Mouse (Mus musculus) left cerebral cortex, adult 9 months (tissue): Measurements from ENCODE around the gene Pln.

Source experiments
- DNase-seq, 2 experiments: peaks; one replicate each; pipeline ENCODE4 v3.0.0; 2022; ENCODE audit warnings: low spot score in 2 of 2

Pln gene

DNA sequence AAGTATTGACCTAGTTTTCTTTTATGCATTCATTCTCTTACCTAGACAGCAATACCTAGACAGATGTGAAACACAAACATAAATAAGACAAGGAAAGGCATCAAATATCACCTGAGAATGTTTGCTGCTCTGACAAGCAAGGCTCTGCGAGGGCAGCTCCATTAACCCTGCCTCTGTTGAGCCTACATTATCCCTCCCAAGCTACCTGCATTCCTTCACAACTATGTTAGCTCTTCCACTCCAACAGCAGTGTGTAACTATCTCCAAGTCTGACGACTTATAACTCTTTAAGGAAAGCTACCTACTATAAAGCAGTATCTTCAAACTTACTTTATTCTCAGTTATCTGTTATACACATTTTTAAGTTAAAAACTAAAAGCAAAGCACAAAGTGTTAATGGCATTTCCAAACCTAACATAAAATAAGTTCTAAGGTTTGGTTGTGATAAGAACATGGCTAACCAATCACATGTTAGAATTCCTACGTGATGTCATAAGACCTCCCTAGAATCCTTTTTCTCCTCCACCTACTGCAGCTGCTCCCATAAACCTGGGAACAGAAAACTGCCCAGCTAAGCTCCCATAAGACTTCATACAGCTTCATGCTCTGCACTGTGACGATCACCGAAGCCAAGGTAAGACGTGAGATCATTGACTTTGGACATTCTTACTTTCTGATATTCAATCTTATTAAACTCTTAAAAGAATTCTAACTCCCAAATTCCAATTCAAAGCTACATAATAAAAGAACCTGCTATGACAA is at the start of gene Pln:
TSS of gene Pln (plus strand) at position 506 of the 762 bp plus-strand sequence.
- no peak for DNase-seq

DNA sequence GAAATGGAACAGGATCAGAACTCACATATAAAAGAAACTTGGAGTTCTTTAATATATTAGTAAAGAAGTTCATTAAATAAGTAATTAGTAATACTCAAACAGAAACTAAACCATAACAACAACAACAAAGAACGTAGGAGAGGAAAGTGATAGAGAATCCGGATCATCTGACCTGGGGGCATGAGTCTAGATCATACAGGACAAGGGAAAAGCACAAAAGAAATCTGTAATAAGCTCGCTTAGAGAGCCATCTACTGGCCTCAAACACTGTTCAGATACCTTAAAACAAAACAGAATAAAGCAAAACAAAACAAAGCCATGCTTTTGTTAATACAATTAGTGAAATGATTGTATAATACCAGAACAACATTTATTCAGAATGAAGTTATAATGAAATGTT is 31.6 kb upstream of the Pln start:
- peak in 1 of 2 experiments; percentile 21 for DNase-seq

DNA sequence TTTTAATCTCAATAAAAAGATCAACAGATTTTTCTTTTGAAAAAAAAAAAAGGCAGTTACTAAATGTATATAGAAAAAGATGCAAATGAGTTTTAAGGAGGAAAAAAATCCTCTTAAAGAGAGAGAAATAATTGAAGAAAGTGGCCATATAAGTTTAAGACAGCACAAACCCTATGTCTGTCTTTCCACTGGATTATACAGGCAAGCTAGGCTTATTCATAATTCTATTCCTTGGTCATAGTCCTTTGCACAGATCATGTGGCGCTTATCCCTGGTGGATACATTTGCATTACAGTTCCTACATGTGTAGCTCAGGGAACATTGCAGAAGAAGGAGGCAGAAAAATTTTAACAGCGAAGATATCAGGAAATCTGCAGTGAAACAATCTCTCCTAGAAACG is 30.8 kb upstream of the Pln start:
- no peak for DNase-seq

DNA sequence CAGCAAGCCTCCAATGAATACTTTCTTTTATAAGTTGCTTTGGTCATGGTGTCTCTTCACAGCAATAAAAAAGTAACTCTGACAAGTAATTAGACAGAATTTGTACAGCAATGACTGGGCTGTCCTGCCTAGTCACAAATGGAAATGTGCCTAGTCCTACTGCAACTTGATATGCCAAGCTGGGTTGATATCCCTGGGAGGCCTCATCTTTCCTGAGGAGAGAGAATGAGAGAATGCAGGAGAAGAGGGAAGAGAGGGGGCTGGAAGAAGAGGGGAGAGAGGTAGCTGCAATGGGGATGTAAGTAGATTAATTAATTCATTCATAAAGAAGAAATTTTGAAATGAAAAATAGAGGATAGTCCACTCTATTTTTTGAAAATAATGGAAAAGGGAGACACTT is 14.1 kb upstream of the Pln start:
- DNase-seq: no peak

DNA sequence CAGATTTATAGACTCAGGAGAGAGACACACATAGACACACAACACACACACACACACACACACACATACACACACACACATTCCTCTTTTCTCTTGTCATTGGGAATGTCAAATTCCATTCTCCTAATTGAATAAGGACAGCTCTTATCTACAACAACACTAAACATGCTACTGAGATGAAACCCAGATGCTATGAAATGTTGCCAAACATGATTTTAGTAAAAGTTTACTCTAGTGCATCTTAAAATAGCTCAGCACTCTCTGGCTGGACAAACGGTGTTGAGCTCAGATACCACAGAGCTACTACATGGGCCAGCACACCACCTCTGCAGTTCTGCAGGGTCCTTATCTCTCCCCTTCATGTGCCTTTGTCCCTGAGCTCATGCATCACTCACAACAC is 12.8 kb upstream of the Pln start:
- no peak for DNase-seq

DNA sequence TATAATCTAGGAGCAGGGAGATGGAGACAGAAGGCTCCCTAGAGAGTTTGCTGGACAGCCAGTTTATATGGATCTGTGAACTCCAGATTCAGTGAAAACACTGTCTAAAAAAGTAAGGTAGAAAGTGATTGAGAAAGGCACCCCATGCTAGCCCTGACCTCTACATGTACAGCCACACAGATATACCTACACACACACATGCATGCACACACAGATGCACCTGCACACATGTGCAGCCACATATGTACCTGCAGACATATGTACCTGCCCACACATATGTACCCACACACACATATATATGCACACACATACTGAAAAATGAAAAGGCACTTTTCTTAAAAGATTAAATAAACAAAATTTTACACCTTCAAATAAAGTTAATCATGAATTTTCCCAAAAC is 11.1 kb upstream of the Pln start:
- no peak for DNase-seq

DNA sequence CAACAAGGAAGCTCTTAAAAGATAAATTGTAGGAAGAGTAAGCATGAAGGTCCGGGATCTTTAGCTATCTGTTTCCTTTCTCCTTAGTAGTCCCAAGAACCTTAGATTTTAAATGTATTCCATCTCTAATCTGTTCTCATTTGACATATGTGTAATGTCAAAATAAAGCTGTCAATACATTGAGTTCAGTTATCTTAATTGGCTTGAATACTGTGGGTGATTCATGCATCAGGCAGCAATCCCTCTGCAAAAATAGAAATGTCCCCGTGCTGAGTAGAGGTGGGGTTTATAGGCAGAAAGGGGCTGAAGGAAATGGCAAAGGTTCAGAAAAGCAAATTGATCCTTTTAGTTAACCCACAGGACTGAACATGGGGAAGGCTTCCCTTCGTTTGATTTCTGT is 8.2 kb upstream of the Pln start:
- no peak for DNase-seq

DNA sequence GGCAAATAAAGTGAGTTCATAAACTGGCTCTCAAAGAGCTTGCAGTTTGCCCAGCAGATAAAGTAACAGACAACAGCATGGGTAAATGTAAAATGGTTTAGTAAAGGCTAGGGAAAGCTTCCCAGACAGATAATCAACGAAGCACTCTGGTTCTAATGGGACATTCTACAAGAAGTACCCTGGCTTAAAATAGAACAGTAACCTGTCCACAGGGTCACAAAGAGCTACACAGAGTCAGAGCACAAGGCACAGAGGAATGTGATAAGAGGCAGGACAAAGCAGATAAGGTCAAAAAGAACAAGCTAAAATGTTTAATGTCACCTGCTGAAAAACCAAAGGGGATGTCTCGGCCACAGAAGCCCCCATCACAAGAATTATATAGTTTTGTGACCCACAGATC is 4.7 kb upstream of the Pln start:
- DNase-seq: no peak

DNA sequence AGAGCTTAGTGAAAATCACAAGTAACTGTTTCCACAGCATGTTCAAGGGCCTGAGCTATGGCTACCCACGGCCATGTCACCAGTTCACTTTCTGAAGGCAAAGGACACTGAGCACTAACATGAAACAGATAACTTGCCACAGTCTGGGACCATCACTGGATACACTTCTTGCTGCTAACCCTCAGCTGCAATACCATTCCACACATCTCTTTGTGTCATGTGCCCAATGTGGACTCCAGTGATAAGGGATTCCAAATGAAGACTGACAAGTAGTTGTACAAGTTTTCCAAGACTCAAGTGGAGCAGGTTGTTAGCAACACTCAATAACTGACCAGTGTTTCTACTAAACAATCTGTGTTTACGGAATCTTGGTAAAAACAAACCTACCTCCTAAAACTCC is 2.2 kb upstream of the Pln start:
- no peak for DNase-seq

DNA sequence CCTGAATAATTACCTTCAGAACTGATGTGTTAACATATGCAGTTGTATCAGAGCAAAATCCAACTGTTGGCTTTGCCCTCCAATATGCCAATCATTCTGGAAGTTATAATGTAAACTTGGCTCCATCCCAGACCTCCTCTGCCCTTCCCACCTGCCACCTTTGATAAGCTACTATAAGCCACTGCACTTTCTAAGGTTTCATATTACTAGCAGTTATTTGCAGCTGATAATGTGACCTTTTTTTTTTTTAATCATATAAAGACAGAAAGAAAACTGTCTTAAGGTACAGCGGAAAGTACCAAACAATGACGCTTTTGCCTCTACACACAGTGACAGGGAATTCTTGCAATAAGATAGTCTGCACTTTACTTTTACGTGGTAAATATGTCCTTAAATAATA is 1.5 kb upstream of the Pln start:
- no peak for DNase-seq

DNA sequence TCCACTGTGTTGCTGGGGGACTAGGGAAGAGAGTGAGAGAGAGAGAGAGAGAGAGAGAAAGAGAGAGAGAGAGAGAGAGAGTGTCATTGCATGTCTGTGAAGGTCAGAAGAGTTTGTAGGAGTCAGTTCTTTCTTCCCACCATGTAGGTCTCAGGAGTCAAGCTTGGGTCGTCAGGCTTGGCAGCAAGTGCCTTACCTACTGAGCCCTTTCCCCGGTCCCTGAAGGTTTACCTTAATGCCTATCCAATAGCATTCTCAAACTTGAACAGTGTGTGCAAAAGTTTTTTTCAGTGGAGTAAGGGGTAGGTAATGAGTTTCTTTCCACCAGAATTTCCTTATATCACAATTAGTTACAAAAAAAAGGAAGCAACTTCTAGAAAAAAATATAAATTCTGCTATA is 1.6 kb downstream of the Pln start:
- DNase-seq: no peak

DNA sequence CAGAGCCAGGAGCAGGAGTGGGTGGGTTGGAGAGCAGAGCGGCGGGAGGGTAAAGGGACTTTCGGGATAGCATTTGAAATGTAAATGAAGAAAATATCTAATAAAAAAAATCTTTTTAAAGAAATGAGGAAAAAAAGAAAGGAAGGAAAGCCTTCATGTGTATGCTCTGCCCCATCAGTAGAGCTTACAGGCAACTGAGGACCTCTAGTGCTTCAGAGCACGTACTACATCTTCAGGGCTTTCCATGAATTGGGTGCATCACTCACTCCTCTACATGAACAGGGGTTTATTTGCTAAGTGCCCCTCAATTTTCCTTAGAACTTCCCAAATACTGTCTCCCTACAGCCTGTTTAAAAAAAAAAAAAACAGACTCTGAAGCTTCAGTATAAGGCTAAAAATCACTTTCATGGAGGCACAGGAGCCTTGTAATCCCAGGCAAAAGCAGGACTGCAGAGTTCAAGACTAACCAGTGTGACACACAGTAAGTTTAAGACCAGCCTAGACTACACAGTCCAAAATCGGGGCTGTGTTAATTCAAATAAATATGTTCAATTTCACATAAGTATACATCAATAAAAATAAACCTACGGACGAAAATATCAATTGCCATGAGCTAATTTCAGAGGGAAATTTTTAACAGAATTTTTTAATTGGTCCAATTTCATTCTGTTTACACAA is 4.0 kb downstream of the Pln start:
- peak in 1 of 2 experiments; percentile 20 for DNase-seq

DNA sequence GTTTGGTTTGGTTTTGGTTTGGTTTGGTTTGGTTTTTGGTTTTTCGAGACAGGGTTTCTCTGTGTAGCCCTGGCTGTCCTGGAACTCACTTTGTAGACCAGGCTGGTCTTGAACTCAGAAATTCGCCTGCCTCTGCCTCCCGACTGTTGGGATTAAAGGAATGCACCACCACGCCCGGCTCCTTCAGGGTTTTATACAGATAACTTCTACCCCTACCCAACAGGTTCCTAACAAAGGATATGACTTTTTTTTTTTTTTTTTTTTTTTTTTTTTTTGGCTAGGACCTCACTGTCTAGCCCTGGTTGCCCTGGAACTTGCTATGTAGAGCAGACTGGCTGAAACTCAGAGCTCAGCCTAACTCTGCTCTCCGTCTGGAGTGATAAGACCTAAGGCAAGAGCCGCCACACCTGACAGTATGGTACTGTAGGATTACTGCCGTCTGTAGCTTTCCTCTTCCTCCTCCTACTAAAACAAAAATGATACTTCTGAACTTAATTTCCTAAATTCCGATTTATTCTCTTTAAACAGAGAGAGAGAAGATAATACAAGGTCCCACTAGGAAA is 4.8 kb downstream of the Pln start:
- DNase-seq: no peak

DNA sequence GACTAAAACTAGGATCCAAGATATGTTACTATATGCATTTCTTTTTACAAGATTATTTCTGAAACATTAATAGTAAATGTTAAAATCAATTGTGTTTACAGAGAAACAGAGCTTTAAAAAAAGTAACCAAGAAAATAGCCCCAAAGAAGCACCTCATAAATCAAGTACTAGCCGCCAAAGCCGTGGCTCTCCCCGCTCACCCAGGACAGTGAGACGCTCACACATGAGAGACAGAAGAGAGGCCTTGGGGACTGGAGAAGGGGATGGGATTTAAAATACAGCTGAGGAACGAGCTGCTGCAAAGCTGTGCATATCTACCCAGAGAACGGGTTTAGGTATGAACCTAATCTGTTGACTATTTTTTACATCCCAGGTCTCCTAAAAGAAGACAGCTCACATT is 5.9 kb downstream of the Pln start:
- DNase-seq: no peak

DNA sequence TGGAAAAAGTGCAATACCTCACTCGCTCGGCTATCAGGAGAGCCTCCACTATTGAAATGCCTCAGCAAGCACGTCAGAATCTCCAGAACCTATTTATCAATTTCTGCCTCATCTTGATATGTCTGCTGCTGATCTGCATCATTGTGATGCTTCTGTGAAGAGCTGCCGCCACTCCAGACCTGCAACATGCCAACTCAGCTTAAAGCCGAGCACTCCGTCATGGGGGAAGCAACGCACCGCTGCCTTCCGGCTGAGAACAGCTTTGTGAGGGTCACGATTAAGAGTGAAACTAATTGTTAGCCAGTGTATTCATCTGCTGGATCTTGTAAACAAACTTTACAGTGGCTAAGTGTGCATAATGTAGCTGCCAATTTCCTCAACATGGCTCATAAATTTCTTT is 6.4 kb downstream of the Pln start:
- DNase-seq: no peak

DNA sequence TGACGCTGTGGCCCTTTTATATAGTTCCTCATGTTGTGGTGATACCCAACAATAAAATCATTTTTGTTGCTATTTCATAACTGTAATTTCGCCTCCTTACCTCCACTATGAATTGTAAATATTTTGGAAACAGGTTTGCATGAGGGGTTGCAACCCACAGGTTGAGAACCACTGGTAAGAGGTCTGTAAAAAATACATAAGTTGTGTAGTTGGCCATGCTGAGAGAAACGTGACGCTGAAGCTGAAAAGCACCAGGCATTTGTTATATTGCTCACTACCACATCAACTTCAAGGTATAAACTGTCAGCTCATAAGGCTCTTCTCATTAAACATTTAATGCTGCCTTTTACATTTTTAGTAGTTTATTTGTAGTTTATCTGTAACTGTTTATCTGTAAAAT is 8.0 kb downstream of the Pln start:
- no peak for DNase-seq

DNA sequence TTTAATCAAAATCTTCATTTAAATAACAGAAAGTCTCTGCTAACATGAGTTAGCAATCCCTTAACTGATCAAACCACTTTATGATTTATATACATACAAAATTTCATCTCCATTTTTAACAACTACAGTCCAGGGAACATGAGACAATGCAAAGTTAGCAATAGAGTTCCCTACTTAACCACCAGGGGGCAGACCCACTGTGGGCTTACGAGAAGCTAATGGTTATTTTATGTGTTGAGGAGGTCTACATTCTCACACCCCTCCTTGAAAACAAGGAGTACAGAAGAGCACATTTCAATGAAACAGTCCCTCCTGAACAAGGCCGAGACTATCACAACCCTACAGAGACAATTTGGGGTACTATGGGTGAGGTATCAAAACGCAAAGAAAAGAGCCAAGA is 9.0 kb downstream of the Pln start:
- DNase-seq: peak in 1 of 2 experiments; percentile 55

DNA sequence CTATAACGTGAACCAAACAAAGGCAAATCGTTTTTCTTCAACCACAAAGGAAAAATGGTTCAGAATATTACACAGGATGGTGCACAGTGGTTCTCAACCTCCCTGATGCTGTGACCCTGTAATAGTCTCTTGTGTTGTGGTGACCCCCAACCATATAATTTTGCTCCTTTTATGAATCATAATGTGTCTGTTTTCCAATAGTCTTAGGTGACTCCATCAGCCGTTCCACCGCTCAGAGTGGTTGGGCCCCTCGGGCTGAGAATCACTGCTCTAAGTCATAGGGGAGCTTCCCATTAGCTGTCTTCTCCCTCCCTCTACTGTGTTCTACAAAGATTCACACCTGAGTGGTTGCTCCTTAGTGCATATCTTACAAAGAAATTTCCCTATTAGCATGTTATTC is 9.4 kb downstream of the Pln start:
- DNase-seq: no peak

DNA sequence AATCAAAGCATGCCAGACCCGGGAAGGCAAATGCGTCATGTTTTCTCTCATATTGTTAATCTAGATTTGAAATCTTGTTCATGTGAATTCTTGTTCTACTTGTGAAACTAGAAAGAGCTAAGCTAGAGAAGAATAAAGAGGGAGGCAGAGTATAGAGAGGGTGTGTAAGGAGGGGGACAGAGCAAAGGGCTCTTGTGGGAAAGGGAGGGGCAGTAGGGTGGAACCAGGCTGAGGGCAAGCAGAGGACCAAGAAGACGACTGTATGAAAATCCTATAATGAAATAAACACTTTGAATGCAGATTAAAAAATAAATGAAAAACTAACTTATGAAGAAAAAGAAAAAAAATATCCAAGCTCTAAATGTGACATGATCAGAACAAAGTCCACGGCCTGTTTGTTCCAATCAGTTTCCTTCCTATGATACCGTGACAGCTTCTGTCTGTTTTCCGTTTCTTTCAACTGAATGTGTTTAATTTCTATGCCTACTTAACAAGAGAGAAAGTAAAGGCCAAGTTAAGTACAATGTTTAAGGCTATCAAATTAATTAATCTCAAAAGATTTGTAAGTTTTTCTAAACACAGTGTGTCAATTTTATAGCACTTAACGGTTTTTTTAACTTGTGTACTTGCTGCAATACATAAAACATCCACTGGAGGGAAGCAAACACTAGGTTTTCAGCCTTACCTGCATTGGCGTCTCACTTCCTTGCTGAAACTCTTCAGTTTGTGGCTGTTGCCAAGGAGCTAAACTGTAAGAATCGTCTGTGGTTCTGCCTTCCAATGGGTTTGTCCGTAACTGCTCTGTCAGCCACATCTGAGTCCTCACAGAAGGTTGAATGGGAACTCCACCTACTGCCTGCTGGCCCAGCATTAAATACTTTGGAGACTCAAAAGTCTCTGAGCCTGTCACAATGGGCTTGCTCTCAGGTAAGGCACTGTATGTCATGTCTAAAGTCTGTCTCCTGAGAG is 10.6 kb downstream of the Pln start:
- DNase-seq: peak; percentile 30 to 79

DNA sequence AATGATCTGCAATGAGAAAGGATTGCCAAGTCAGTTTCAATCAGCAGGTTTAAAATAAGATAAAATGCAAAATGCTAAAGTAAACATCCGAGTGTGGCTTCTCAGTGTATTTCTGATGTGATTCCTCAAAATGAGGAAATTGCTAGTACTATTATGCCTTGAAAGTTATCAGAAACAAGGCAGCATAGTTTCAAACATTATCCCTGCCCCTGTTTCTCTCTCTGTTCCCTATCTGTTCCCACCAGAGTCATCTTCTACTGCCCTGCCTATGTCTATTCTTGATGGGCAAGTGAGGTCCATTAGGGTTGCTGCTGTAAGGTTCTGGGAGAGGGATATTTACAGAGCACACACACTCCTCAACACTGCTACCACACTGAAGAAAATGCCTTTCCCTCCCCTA is 11.8 kb downstream of the Pln start:
- no peak for DNase-seq

DNA sequence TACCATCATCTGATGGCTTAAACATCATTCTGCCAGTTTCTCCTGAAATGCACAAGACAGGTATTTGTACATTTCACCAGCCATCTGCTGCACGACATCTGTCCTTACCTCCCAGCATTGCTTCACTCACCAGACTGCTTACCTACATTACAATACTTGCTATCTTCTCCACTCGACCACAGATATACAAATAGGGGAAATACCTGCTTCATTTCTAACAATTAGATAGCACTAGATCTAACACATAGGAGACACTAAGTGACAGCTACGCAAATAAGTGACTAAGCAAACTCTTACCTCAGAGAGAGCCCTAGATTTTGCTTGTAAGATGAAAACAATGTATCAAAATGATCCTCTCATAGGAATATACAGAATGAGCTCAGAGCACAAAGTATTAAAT is 16.2 kb downstream of the Pln start:
- DNase-seq: no peak

DNA sequence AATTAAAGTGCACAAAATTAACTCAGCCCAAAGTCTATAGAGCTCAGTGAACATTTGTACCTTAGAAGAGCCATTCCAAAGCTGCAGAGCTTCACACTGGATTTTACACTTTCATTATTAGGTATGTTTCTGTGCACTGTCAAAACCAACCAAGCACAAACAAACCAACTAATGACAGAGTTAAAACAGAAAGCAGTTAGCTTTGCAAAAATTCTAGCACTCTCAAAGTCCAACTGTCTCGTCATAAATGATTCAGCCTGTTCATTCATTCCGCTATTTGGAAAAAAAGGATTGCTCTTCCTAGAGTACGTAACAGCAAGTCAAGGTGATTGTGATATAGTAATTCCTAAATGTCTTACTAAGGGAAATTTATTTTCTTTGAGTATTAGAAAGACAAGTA is 21.5 kb downstream of the Pln start:
- DNase-seq: no peak
